Mouse (Mus musculus): ENCODE measurements around the gene Emg1.

- TF ChIP-seq POLR2A (IDR thresholded peaks at IDR 0.05; ENCODE audit: borderline replicate concordance, control insufficient read depth, low read depth, low read length) (no peak), CTCF (IDR thresholded peaks at IDR 0.05; ENCODE audit: control insufficient read depth, insufficient read depth, low read length) (no peak)
Measured at GRCm38 (mm10) chr6:124757909-124758848, 46.2 kb upstream of the Emg1 start.
